Mouse (Mus musculus): ENCODE results near the gene Apoc1. TPM values are rescaled to one million over a fixed set of nuclear protein-coding genes. Genes with fewer than 3 reads are reported as not detected.

The Apoc1 gene
- polyA plus RNA-seq, 1 experiment from 2014 or later, result 52.7 TPM

GRCm38 (mm10) chr7:19717346-19717745 is 24.9 kb upstream of the Apoc1 start:
- H3K4me1 ChIP-seq, result peaks cover 15% of the 10 kb centered on the region
- H3K4me3 ChIP-seq (replicated peaks), result no peak overlapping the region
- H3K27ac ChIP-seq, result no peak overlapping the region
- no peak for ATAC-seq (ENCODE audit: insufficient read depth, low FRiP score, low read depth)
- H3K4me2 ChIP-seq, result no peak overlapping the region
- WGBS, result 84% methylated on average over 4 of the region's 4 CpGs
- H3K36me3 ChIP-seq, result peaks cover 20% of the 10 kb centered on the region
- H3K27me3 ChIP-seq (replicated peaks), result no peaks in the 10 kb centered on the region
- H3K9ac ChIP-seq, result no peak overlapping the region
- no peaks in the 10 kb centered on the region for H3K9me3 ChIP-seq

DNA sequence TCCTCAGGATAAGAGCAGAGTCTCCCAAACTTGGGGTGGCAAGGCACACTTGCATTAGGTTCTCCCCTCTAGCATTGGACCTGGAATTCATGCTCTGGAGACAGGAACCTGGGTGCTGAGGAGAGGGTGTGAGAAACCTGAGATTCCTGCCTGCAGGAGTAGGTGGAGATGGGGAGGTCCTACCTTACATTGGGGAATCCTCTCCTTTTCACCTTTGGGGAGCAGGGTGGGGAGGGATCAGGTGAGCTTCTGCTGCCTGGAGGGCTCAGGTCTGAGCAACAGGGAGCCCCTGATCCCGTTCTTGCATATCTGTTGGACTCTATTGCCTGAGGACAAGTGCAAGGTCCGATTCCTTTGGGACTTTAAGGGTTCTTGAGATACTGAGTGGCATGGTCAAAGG is 24.4 kb upstream of the Apoc1 start:
- H3K9ac ChIP-seq, result no peak overlapping the region
- 0 out of 2 replicates have a peak overlapping the region, but pooled peaks have one; percentile 41 for H3K4me3 ChIP-seq (replicated peaks)
- H3K36me3 ChIP-seq, result peaks cover 22% of the 10 kb centered on the region

DNA sequence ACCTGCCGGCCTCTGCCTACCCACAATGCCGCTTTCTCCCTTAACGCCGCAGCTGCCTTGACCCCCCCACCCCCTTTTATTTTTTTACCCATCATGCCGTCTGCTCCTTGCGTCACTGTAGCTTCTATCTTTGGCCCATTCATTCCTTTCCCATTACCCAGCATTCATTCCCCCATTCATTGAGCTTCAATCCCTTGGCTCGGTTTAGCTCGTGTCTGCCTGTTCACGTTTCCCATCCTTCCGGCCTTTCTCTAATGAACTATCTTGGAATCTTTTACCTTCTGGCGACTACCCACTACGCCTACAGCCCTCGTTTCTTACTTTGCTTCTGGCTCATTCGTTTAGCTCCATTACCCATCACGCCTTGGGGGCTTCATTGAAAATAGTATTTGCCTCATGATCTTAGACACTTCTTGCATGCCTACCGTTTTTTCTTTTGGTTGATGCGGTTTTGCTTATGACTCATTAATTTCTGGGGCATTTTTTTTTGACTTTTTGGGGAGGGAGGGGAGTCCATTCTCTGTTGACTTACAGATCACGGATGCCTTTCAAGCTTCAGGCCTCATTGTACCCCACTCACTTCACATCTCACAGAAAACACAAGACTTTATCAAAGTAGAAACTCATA is 23.7 kb upstream of the Apoc1 start:
- Histone ChIP-seq H3K4me1 (peaks cover 15% of the 10 kb centered on the region), H3K9ac (no peak overlapping the region), H3K27ac (peak overlapping the region; percentile 85), H3K27me3 (replicated peaks) (no peaks in the 10 kb centered on the region), H3K36me3 (peaks cover 22% of the 10 kb centered on the region), H3K9me3 (no peaks in the 10 kb centered on the region), H3K4me3 (replicated peaks) (peak overlapping the region; percentile 41), H3K4me2 (peak overlapping the region; percentile 68)
- WGBS, result 4% methylated on average over 18 of the region's 18 CpGs
- no peak for ATAC-seq (ENCODE audit: insufficient read depth, low FRiP score, low read depth)

More for the DNA sequence above, 24.4 kb upstream of the Apoc1 start:
- no peak for ATAC-seq (ENCODE audit: insufficient read depth, low FRiP score, low read depth)
- Histone ChIP-seq H3K27me3 (replicated peaks) (no peaks in the 10 kb centered on the region), H3K4me2 (peak overlapping the region; percentile 68; the same call in 1 of the 2 replicates), H3K4me1 (peaks cover 15% of the 10 kb centered on the region), H3K27ac (peak overlapping the region; percentile 85), H3K9me3 (no peaks in the 10 kb centered on the region)
- 91% methylated on average over 2 of the region's 2 CpGs for WGBS

DNA sequence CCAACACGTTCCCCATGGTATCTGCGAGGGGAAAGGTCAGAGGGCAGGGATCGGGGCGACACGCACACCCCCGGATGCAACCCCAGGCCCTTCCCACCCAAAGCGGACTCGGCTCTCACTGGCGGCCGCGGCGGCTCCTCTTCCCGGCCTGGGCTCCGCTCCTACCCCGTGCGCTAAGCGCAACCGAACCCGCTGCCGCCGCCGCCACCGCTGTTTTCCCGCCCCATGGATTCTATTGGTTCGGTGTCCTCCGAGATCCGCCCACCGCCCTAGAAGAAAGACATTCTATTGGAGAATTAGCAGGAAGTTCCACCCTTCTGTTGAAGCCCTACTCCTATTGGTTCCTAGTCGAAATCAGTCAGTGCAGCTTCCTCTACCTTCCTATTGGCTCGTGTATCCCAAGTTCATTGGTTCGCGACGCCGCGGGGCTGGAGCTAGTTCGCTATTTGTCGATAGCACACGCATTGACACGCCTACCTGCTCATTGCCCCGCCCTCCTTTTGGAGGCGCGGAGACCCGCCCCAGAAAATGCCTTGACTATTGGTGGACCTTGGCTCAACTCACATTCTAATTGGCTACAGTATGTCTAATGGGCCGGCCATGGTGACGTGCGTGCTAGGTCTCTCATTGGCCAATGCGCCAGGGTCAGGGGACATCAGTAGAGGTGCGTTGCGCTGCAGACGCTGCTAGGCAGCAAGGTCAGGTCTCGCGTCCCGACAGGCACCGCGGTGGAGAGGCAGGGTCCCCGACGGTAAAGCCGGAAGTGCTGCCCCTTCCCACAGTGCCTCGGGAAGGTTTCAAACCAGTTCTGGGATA is 23.0 kb upstream of the Apoc1 start, which contains the start of gene Tomm40:
Gene Tomm40, minus strand, starts transcription at position 200 of the 816 bp plus-strand sequence.
- Histone ChIP-seq H3K4me3 (replicated peaks) (peak within 1 kb of the TSS; percentile 100), H3K36me3 (peaks cover 26% of the 10 kb centered on the region), H3K27ac (peak within 1 kb of the TSS; percentile 85), H3K4me2 (peak within 1 kb of the TSS; percentile 85), H3K9ac (peak within 1 kb of the TSS; percentile 98), H3K27me3 (replicated peaks) (no peaks in the 10 kb centered on the region), H3K4me1 (peaks cover 15% of the 10 kb centered on the region), H3K9me3 (no peaks in the 10 kb centered on the region)
- ATAC-seq (ENCODE audit: insufficient read depth, low FRiP score, low read depth), result peak; percentile 99
- under 1% methylated on average over 56 of the region's 59 CpGs for WGBS

DNA sequence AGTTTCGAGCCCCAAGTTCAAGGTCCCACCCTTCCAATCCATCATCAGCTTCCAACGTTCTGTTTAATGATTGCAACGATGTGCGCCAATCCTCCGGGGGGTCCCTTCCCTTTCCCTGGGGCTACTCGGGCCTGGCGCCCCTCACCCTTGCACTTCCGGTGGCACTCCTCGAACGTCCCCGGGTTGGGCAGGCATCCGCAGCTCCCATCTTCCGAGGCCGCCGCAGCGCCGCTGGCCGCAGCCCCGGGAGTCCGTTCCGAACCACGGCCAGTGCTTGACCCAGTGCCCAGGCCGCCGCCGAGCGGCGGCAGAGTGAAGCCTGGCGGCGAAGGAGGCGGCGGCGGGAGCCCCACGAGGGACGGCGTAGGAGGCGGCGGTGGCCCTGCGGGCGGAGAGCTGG is 22.4 kb upstream of the Apoc1 start:
- no peak for ATAC-seq (ENCODE audit: insufficient read depth, low FRiP score, low read depth)
- H3K27me3 ChIP-seq (replicated peaks), result no peaks in the 10 kb centered on the region
- H3K9me3 ChIP-seq, result no peaks in the 10 kb centered on the region
- peak overlapping the region; percentile 100 for H3K4me3 ChIP-seq (replicated peaks)
- H3K4me1 ChIP-seq, result peaks cover 15% of the 10 kb centered on the region
- WGBS, result under 1% methylated on average over 39 of the region's 39 CpGs
- H3K27ac ChIP-seq, result peak overlapping the region; percentile 80
- H3K4me2 ChIP-seq, result peak overlapping the region; percentile 85
- peak overlapping the region; percentile 98 for H3K9ac ChIP-seq
- H3K36me3 ChIP-seq, result peaks cover 30% of the 10 kb centered on the region

DNA sequence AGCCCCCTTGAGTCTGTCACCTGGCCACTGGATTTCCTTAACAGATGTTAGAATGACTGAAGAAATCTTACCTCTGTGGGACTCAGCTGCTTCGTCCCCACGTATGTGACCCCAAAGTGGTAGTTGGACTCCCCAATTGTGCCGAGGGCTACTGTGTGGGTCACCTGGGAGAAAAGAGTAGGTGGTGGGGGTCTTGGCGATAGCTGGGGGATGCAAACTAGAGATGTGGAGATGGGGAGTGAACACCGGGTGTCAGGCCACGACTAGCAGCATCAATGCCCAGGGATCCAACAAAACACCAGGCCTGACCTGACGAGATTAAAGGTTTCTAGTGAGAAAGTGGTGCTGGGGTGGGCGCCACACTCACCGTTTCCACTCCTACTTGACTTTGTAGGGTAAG is 21.1 kb upstream of the Apoc1 start:
- no peak overlapping the region for H3K27ac ChIP-seq
- H3K9ac ChIP-seq, result no peak overlapping the region
- no peak overlapping the region for H3K4me2 ChIP-seq
- H3K4me1 ChIP-seq, result peaks cover 15% of the 10 kb centered on the region
- H3K27me3 ChIP-seq (replicated peaks), result no peaks in the 10 kb centered on the region
- 87% methylated on average over 9 of the region's 9 CpGs for WGBS
- H3K4me3 ChIP-seq (replicated peaks), result no peak overlapping the region
- ATAC-seq (ENCODE audit: insufficient read depth, low FRiP score, low read depth), result no peak
- H3K36me3 ChIP-seq, result peaks cover 35% of the 10 kb centered on the region
- H3K9me3 ChIP-seq, result no peaks in the 10 kb centered on the region

DNA sequence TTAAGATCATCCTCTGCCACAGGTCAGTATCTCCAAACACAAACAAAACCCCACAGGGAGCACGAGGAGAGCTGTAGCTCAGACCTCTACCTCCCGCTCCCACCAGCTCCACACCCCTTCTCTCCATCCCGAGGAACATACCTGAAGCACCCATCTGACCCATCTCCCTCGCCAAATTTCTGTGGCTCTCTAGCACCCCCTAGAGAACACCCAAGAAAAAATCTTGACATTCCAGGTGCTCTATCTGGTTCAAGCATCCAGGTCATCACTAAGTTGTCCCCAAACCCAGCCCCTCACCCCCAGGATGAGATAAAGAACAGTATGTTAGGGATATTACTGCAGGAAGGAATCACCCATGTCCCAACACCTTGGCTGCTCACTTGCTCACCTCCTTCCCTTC is 20.7 kb upstream of the Apoc1 start:
- Histone ChIP-seq H3K36me3 (peaks cover 38% of the 10 kb centered on the region), H3K27ac (no peak overlapping the region), H3K4me3 (replicated peaks) (no peak overlapping the region), H3K9me3 (no peaks in the 10 kb centered on the region), H3K9ac (no peak overlapping the region), H3K4me2 (no peak overlapping the region), H3K27me3 (replicated peaks) (no peaks in the 10 kb centered on the region), H3K4me1 (peaks cover 15% of the 10 kb centered on the region)
- 45% methylated on average over 4 of the region's 4 CpGs for WGBS
- ATAC-seq (ENCODE audit: insufficient read depth, low FRiP score, low read depth), result no peak

GRCm38 (mm10) chr7:19712414-19712813 is 20.0 kb upstream of the Apoc1 start:
- no peak overlapping the region for H3K4me2 ChIP-seq
- H3K4me3 ChIP-seq (replicated peaks), result no peak overlapping the region
- no peaks in the 10 kb centered on the region for H3K9me3 ChIP-seq
- H3K36me3 ChIP-seq, result peaks cover 43% of the 10 kb centered on the region
- WGBS, result 73% methylated on average over 4 of the region's 4 CpGs
- no peak overlapping the region for H3K27ac ChIP-seq
- ATAC-seq (ENCODE audit: insufficient read depth, low FRiP score, low read depth), result no peak
- H3K27me3 ChIP-seq (replicated peaks), result no peaks in the 10 kb centered on the region
- H3K9ac ChIP-seq, result no peak overlapping the region
- H3K4me1 ChIP-seq, result peaks cover 15% of the 10 kb centered on the region

DNA sequence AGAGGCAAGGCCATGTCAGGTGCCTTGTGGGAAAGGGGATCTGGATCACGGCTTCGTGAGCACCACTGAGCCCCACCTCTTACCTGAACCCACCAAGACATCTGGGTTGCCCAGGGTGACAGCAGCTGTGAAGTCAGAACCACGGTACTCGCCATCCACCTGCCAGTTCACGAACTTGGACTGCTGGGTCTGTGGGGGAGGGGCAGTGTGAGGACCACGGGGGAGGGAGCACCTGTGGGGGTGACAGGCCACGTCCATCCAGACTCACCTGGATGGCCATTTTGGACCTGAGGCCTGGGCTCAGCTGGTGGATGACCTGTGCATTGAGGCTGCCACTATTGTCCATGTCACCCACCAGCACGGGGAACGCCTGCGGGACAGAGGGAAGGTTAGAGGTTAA is 18.2 kb upstream of the Apoc1 start:
- no peak overlapping the region for H3K4me2 ChIP-seq
- WGBS, result 87% methylated on average over 10 of the region's 10 CpGs
- peaks cover 9% of the 10 kb centered on the region; the same call in 1 of the 2 replicates for H3K4me1 ChIP-seq
- peaks cover 43% of the 10 kb centered on the region for H3K36me3 ChIP-seq
- no peaks in the 10 kb centered on the region for H3K27me3 ChIP-seq (replicated peaks)
- H3K4me3 ChIP-seq (replicated peaks), result no peak overlapping the region
- ATAC-seq (ENCODE audit: insufficient read depth, low FRiP score, low read depth), result no peak
- H3K9ac ChIP-seq, result no peak overlapping the region
- no peak overlapping the region for H3K27ac ChIP-seq
- H3K9me3 ChIP-seq, result no peaks in the 10 kb centered on the region

GRCm38 (mm10) chr7:19705271-19705670 is 12.8 kb upstream of the Apoc1 start:
- Histone ChIP-seq H3K27ac (no peak overlapping the region), H3K4me2 (no peak overlapping the region), H3K9me3 (no peaks in the 10 kb centered on the region), H3K4me3 (replicated peaks) (no peak overlapping the region), H3K27me3 (replicated peaks) (no peaks in the 10 kb centered on the region), H3K36me3 (peaks cover 42% of the 10 kb centered on the region), H3K9ac (no peak overlapping the region), H3K4me1 (peaks cover 12% of the 10 kb centered on the region; the same call in 1 of the 2 replicates)
- ATAC-seq (ENCODE audit: insufficient read depth, low FRiP score, low read depth), result no peak
- 96% methylated on average over 7 of the region's 7 CpGs for WGBS

- Histone ChIP-seq H3K9me3 (no peaks in the 10 kb centered on the region), H3K4me1 (peaks cover 17% of the 10 kb centered on the region), H3K27me3 (replicated peaks) (no peaks in the 10 kb centered on the region), H3K36me3 (peaks cover 37% of the 10 kb centered on the region), H3K4me2 (no peak overlapping the region), H3K9ac (no peak overlapping the region), H3K27ac (no peak overlapping the region), H3K4me3 (replicated peaks) (no peak overlapping the region)
- 85% methylated on average over 4 of the region's 4 CpGs for WGBS
- no peak for ATAC-seq (ENCODE audit: insufficient read depth, low FRiP score, low read depth)
Observed at GRCm38 (mm10) chr7:19704475-19704874, 12.0 kb upstream of the Apoc1 start.

DNA sequence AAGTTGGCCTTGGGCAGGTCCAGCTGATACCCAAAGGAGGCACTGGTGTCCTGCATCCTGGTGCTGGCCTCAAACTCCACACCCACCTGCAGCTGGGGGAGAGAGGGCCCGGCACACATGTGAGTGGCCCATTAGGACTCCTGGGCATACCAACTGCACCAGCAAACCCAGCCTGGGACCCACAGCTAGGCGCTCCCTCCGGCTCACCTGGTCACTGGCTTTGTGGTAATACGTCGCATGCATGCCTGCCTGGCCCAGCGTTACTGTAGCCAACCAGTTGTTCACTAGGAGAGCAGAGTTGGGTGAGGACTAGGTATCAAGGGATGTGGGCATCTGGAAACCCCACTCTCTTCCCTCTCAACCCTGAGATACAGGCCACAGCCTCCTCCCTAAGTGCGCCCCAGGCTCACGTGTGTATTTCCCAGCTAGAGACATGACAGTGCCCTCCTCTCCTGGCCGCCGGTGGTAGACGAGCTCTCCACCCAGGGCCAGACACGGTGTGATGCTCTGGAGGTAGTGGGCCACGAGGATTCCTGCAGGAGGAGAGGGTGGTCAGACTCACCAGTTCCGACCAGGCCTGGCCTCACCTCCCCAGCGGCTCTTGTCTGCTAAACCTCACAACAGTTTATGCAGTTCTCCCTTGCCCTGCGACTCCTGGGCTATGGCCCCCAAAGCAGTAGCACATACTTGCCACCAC is 10.5 kb upstream of the Apoc1 start:
- no peaks in the 10 kb centered on the region for H3K27me3 ChIP-seq (replicated peaks)
- H3K4me3 ChIP-seq (replicated peaks), result no peak overlapping the region
- no peak overlapping the region for H3K4me2 ChIP-seq
- H3K27ac ChIP-seq, result no peak overlapping the region
- peaks cover 25% of the 10 kb centered on the region for H3K36me3 ChIP-seq
- ATAC-seq (ENCODE audit: insufficient read depth, low FRiP score, low read depth), result no peak
- H3K9ac ChIP-seq, result no peak overlapping the region
- WGBS, result 88% methylated on average over 16 of the region's 16 CpGs
- H3K9me3 ChIP-seq, result no peaks in the 10 kb centered on the region
- peaks cover 31% of the 10 kb centered on the region for H3K4me1 ChIP-seq

Data from stomach, embryonic 15.5 days (tissue).